Mouse (Mus musculus) adipocyte (in vitro differentiated cells): ENCODE measurements around the gene Klhl26.

Experiments
- DNase-seq: peaks from one replicate; pipeline ENCODE4 v3.0.0-alpha.2; 2016; ENCODE audit warnings: low spot score

Klhl26 gene

DNA sequence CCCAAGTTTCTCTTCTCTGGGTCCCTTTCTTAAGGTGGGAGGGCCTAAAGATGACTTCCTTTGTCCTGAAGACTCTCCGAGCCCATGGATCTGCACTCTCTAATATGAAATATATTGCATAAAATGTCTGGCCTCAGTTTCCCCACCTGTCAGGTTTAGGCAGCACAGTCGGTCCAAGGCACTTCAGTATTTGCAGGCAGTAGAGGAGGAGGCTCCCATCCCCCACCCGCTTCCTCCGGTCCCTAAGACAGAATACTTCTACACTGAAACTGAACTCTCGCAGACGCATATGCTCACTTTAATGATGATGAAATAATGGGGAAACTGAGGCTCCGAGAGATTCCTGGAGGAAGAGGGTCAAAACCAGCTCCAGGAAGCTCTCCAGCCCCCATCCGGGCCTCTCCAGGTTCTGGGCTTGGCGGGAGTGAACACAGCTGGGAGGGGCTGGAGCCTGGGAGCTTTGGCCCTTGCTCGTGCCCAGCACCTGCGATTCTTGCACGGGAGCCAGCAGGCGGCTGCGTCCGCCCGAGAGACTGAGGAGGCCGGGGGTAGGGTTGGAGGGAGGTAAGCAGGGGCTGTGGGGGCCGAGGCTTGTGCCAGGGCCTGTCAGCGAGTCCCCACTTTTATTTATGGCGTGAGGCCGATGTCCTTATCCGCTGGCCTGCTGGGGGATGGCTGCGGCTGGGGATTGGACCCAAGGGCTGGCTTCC lies 25.2 kb upstream of the Klhl26 start:
- no peak for DNase-seq

- DNase-seq, result no peak
Observed at GRCm38 (mm10) chr8:70500386-70501301, 23.9 kb upstream of the Klhl26 start.

- DNase-seq, result no peak
Observed at GRCm38 (mm10) chr8:70495771-70496062, 18.9 kb upstream of the Klhl26 start.

- no peak for DNase-seq
Observed at GRCm38 (mm10) chr8:70495001-70495770, 18.4 kb upstream of the Klhl26 start.

- no peak for DNase-seq
Observed at GRCm38 (mm10) chr8:70494416-70494945, 17.7 kb upstream of the Klhl26 start.

GRCm38 (mm10) chr8:70493692-70494415 lies 17.1 kb upstream of the Klhl26 start:
- no peak for DNase-seq

- no peak for DNase-seq
Observed at GRCm38 (mm10) chr8:70492664-70493640, 16.2 kb upstream of the Klhl26 start, which contains the start of gene Crlf1. TSS of gene Crlf1 (plus strand) at chr8:70493158.

GRCm38 (mm10) chr8:70490880-70491495 lies 14.2 kb upstream of the Klhl26 start:
- no peak for DNase-seq

DNA sequence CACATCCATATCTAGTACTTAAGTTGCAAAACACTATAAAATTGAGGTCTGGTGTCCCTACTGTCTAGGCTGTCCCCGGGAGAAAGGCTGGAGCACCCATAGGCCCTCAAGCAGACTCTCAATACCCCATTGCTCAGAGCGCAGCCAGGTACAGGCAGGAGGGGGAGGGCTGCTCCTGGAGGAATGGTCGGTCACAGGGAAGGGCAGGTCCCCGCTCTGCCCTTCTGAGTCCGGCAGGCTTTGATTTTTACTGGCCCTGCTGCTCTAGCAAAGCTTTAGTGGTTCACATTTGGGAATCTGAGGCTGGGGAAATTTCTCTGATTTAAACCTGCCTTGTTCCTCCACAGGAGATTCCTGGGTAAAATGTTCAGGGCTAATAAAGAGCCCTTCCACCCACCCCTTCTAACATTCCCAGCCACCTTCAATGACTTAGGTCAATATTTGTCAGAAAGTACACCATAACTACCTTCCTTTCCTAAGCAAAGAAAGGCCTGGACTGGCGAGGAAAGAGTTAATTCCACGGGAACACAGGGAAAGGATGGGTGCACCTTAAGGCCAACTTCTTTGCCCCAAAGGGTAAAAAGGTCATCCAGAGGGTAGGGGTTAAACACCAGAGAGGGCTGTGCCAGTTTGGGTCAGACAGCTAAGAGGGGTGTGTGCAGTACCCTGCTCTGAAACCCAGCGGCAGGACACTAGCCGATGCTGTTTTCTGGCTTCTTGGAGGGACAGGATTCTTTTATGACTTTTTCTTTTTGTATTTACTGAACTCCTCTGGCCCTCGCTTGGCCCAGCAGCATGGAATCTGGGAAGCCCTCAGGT lies 13.5 kb upstream of the Klhl26 start:
- no peak for DNase-seq

DNA sequence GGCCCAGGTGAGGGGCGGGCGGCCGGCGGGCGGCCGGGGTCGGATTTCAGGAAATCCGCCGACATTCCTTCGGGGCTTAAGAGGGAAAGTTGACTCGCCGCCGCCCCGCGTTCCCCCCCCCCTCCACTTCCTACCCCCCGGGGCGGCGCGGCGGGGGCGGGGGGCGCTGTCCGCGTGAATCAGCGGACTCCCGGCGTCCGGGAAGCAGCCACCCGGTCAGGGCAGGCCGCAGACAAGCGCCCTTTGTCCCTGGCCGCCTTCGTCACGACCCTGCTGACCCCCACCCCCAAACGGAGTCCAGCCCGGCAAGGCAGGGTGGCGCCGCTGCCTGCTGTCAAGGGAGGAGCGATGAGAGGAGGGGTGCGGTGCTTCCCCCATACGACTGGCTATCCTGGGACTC lies 12.8 kb upstream of the Klhl26 start:
- no peak for DNase-seq

- no peak for DNase-seq
Observed at GRCm38 (mm10) chr8:70488931-70489470, 12.2 kb upstream of the Klhl26 start.

GRCm38 (mm10) chr8:70487993-70488796 lies 11.4 kb upstream of the Klhl26 start:
- no peak for DNase-seq

- no peak for DNase-seq
Observed at GRCm38 (mm10) chr8:70486941-70487520, 10.3 kb upstream of the Klhl26 start, which contains the start of gene Tmem59l. TSS of gene Tmem59l (minus strand) at chr8:70487358.

- DNase-seq, result no peak
Observed at GRCm38 (mm10) chr8:70486191-70486681, 9.5 kb upstream of the Klhl26 start.

DNA sequence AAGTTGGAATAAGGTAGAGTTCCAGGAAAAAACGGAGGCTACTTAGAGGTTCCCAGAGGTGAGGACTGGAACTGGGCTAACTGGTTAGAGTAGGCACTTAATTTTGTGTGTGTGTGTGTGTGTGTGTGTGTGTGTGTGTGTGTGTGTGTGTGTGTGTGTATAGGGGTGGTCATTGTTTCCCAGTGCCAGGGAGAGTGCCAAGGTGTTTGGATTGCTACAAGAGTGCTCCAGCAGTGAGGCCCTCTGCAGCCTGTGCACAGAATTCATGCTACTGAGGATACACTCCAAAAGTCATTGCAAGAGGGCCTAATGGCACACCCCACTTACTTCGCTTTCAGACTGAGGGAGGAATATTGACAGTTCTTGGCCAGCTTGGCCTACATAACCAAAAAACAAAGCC lies 6.2 kb upstream of the Klhl26 start:
- DNase-seq, result no peak

GRCm38 (mm10) chr8:70481908-70482307 lies 5.1 kb upstream of the Klhl26 start:
- no peak for DNase-seq

DNA sequence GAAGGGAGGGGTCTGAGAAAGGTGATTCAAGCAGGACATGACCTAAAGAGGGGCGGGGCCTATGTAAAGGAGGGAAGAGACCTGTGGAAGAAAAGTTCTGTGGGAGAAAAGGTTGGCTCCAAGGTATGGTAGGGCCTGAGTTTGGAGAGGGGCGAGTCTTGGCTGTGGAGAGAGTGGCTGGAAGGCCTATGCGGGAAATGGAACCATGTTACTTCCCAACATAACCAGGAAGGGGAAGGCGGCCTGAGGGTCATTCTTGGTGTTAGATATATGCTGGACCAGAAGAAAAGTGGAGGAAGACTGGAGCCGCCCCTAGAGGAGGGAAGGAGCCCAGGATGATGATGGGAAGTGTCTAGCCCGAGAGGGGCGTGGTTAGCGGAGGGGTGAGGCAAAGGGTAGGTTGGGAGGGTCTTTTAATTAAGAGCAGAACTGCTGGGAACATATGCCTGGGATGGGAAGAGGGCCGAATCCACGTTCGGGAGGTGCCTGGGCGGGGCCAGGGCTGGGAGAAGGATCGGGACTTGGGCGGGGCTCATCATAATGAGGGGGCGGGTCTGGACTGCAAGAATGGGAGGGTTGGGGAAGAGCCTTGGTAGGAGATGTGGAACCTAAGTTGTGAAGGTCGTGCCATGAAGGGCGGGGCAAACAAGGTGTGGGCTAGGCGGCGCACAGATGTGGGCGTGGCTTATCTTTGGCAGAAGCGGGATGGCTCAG lies 658 bp upstream of the Klhl26 start:
- peak; percentile 39 for DNase-seq
